Mouse (Mus musculus) embryonic stem cell, embryonic (primary cell): ENCODE results near the gene Cgas.
"Not testable (repeated sequence)": the region's sequence is repeated elsewhere in the genome, so short reads cannot be mapped to it uniquely, and the experiment has no call there.

Experiments used
- CTCF ChIA-PET, 4 experiments: fragments of 300-600 bp in 2 of 4; fragments of 350-600 bp in 2 of 4; sonication (Branson Sonifier 250); formaldehyde crosslinking; loops; one replicate each; lab custom pipeline; 2022; ENCODE audit warnings: inconsistent platforms in 2 of 4; lab: Charles Lee
- POLR2A ChIA-PET, 4 experiments: fragments of 300-600 bp in 2 of 4; fragments of 350-600 bp in 2 of 4; sonication (Branson Sonifier 250); formaldehyde crosslinking; loops; one replicate each; lab custom pipeline; 2022; ENCODE audit warnings: antibody characterized with exemption in 4 of 4, inconsistent platforms in 1 of 4; lab: Charles Lee

Cgas gene

DNA sequence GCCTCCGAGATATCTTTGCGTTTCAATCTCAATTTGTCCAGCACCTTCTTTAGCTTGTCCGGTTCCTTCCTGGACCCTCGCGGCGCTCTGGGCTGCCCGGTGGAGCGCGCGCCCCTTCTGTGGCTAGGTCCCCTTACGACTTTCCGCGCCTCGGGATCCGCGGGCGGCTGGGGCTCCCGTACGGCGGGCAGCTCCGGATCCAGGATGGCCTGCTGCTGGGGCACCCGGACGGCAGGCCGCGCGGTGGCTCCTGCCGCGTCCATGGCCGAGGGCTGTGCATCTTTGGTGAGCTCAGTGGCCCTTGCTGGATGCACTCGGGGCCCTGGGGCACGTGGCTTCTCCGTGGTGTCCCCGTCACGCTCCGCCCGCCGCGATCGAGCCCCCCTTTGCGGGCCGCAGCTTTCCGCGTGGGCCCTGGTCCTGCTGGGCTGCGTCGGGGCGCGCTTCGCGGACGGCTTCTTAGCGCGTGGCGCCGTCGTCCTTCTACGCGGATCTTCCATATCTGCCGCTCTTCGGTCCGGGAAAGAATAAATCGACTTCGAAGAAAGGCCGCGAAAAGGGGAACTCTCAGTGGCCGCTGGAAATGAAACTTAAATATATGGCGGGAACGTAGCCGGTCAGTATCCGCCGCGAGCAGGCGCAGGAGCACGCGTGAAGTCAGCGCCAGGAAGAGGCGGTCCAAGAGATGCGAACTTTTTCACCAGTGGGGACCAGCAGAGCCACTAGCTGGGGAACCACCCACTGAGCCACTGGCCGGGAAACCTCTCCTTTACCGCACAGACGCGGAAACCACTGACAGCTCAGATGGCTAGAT, at the start of gene Cgas:
Gene Cgas (minus strand): TSS at position 659 of the 814 bp plus-strand sequence.
- POLR2A ChIA-PET, result interaction anchor here in 3 of 4 experiments (0.5 to 3.2 kb wide), 52 partner anchors 8 to 251 kb away, joined by 3 to 31 read pairs (median 4); partner anchors contain the start of genes Dppa5a (in 2 of the 3), Ddx43 (in 1 of the 3), Eef1a1 (in 1 of the 3) and Ooep (in 1 of the 3)
- CTCF ChIA-PET, result interaction anchor here in 3 of 4 experiments (1.1 to 1.9 kb wide), 4 partner anchors 11 to 85 kb away, joined by 4 to 15 read pairs (median 4); no protein-coding TSS in a partner anchor

DNA sequence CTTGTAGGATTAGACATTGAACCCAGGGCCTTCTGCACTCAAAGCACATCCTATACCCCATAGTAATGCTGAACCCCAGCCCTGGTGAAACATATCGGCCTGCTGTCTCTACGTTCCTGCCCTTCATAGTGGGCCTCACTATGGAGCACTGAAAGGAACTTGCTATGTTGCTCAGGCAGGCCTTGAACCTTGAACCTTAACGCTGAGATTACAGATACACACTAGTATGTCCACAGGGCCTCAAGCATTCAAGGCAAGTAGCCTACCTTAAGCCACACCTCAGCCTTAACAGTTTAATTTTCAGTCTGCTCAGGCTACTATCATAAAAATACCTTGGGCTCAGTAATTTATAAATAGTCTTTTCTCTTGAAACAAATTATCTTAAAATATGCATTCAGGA, 49.2 kb upstream of the Cgas start:
- ChIA-PET CTCF (interaction anchor here in 1 of 4 experiments (0.5 to 0.9 kb wide), 2 partner anchors 11 to 33 kb away, joined by 3 read pairs; no protein-coding TSS in a partner anchor), POLR2A (interaction anchor here in 3 of 4 experiments (0.6 to 5.8 kb wide), 17 partner anchors 8 to 373 kb away, joined by 3 to 196 read pairs (median 4); partner anchors contain the start of genes Gm17324 (in 1 of the 3) and Mto1 (in 1 of the 3))

DNA sequence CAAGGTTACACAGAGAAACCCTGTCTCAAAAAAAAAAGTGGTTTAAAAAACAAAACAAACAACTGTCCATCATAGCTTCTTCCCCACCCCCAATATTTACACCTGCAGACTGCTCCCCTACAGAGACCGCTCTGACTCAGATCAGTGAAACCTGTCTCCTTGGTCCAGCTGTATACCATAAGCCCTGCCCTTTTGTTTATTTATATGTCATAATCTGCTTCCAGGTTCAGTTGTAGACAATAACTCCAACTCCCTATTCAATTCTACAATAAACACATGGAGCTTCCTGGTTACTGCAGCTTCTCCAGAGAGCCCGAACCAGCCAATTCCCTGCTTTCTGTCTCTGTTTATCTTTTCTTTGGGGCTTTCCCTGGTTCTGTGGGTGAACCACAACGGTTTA, 48.1 kb upstream of the Cgas start:
- POLR2A ChIA-PET, result interaction anchor here (1.0 to 7.4 kb wide), 10 partner anchors 9 to 29 kb away, joined by 3 to 196 read pairs (median 18); no protein-coding TSS in a partner anchor
- CTCF ChIA-PET, result no interaction called here

DNA sequence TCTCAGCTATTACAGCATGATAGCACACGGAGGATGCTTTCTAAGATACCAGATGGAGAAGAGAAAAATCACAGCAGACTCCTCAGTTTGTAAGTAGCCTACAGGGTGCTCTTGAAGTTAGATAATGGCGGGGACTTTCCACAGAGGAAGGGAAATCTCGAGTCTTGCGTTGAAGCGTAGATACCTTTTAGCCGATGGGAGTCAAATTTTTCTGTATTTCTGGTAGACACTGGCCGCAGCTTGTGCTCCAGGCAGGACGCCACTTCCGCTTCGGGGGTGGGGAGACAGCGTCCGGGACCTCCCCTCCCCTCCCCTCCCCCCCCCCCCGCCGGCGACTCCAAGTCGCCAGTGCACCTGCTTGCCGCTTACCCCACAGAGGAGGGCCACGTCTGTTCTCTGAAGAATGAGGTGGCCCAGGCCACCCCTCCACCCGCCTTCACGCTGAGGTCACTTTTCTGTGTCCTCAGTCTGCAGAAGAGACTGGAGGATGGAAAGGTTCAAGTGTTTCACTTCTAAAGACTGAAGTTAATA, 45.9 kb upstream of the Cgas start, which contains the start of gene Eef1a1:
Gene Eef1a1 (minus strand): TSS at position 262 of the 531 bp plus-strand sequence.
- POLR2A ChIA-PET, result interaction anchor here (0.6 to 27.8 kb wide), 27 partner anchors 8 to 297 kb away, joined by 3 to 1056 read pairs (median 5); partner anchors contain the start of gene Ooep (in 1 of the 4)
- CTCF ChIA-PET, result interaction anchor here in 1 of 4 experiments (1.8 kb wide), 1 partner anchor 59 kb away, joined by 4 read pairs; no protein-coding TSS in a partner anchor

DNA sequence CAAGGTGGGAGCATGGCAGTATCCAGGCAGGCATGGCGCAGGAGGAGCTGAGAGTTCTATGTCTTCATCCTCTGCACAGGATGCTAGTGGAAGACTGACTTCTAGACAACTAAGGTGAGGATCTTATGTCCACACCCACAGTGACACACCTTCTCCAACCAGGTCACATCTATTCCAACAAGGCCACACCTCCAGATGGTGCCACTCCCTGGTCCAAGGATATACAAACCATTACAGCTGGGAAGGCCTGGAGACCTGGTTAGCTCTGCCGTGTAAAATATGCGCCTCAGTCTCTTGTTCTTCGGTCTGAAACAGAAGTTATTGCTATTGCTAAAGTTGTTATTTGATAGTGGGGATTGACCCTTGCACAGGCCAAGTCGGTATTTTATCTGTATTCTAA, 45.0 kb upstream of the Cgas start:
- ChIA-PET POLR2A (interaction anchor here (0.8 to 27.8 kb wide), 21 partner anchors 7 to 296 kb away, joined by 3 to 1056 read pairs (median 6); partner anchors contain the start of genes Dppa5a (in 1 of the 4) and Ooep (in 1 of the 4)), CTCF (interaction anchor here in 1 of 4 experiments (1.8 kb wide), 1 partner anchor 60 kb away, joined by 4 read pairs; no protein-coding TSS in a partner anchor)

DNA sequence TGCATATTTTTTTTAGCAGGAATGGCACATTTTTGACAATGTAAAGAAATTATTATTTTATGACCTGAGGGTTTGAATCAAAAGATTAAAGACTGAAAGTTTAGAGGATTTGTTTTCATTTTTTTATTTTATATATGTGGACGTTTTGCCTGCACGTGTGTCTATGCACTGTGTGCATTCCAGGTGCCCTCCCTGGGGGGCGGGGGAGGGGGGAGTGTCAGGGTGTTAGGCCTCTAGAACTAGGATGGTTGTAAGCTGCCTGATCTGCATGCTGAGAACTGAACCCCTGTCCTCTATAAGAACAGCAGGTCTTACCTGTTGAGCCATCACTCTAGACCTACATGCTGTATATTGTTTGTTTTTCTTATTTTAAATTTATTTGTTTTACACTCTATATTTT, 41.6 kb upstream of the Cgas start:
- ChIA-PET POLR2A (interaction anchor here in 3 of 4 experiments (0.6 to 27.8 kb wide), 13 partner anchors 8 to 377 kb away, joined by 3 to 1056 read pairs (median 6); no protein-coding TSS in a partner anchor), CTCF (no interaction called here)

DNA sequence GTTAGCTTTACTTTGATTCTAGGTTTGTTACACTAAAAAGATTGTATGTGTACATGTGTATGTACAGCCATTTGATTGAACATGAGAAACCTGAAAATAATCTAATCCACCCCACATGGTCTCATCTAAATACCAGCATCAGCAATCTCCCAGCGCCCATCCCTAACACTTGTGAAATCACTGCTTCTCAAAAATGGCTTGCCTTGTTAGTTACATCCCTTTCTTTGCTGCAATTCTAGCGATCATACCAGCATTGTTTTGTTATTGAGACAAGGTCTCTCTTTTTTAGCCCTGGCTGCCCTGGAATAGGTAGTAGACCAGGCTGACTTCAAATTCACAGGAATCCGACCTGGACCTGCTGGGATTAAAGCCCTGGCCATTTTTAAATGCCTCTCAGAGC, 39.3 kb upstream of the Cgas start:
- POLR2A ChIA-PET, result interaction anchor here (0.5 to 27.8 kb wide), 109 partner anchors 7 to 1589 kb away, joined by 3 to 1056 read pairs (median 10); partner anchors contain the start of genes Dppa5a (in 3 of the 4), Cgas (in 2 of the 4), Eef1a1 (in 2 of the 4) and Gm17324 (in 2 of the 4)
- CTCF ChIA-PET, result interaction anchor here in 3 of 4 experiments (0.6 to 1.9 kb wide), 8 partner anchors 12 to 76 kb away, joined by 3 to 10 read pairs (median 5); no protein-coding TSS in a partner anchor

DNA sequence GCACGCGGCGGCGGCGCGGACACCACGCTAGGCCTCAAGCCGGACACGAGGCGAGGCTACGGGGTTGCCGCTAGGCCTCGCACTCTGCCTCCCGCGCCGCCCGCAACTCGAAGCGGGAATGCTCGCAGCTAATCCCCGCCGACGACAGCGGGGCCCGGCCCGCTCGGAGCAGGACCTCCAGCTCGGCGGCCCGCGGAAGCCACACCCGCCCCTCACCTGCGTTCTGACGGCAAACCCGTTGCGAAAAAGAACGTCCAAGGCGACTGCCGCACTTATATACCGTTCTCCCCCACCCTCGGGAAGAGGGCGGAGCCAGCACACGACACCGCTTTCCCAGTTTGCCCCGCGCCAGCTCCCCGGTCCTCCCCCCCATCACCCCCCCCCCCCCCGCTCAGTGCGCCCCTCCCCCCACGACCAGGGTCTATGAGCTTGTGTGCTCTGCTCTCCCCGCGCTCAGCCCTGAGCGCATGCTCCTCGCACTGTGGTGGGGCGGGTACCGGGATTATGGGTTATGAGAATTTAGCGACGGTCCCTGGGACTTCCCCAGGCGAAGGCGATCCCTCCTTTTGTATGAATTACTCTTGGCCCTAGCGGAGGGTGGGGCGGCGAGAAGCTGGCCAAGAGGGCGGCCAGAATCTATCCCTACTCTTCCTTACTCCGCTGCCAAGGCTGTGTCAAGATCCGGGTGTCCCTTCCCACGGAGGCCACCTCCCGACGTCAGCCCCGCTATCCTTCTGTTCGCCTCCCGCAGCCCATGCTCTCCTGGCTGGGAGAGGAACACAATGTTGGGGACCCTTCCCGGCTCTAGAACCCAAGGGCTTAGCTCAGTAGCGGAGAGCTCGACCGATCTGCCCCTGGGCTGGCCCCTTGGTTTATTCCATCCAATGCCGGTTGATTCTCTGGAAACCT, 38.6 kb upstream of the Cgas start:
- ChIA-PET POLR2A (interaction anchor here (0.5 to 27.8 kb wide), 166 partner anchors 8 to 1590 kb away, joined by 3 to 1056 read pairs (median 6); partner anchors contain the start of genes Cgas (in 3 of the 4), Ddx43 (in 3 of the 4), Dppa5a (in 3 of the 4) and Gm17324 (in 3 of the 4)), CTCF (interaction anchor here (0.6 to 1.9 kb wide), 12 partner anchors 12 to 148 kb away, joined by 3 to 10 read pairs (median 4); no protein-coding TSS in a partner anchor)

DNA sequence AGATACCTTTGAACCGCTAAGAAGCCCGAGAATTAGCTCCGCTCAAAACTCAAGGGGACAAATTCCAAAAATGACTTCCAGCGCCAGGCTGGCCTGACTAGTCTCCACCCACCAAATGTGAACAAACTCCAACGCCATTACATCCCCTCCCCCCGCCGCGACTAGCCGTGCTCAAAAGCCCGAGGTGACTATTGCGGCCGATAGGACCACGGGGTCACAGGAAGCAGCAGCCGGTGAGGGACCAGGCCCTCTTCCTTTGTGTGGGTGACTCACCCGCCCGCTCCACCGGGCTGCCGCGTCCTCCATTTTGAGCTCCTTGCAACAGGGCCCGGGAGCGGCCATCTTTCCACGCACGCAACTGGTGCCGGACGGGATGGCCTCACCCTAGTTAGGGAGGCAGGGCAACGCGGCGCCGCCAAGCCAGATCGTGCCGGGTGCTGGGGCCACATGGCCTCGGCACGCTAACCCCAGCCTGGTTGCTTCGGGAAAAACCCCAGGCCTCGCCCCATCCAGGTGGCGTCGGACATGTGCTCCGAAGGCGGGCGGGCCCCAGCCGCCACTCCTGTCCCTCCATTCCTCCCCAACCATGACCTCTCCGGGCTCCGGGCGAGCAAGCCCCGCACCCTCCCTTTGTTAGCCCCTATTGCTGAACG, 37.8 kb upstream of the Cgas start:
- ChIA-PET POLR2A (interaction anchor here (0.6 to 27.8 kb wide), 141 partner anchors 7 to 1279 kb away, joined by 3 to 1056 read pairs (median 8); partner anchors contain the start of genes Cgas (in 3 of the 4), Ddx43 (in 3 of the 4), Dppa5a (in 3 of the 4) and Eef1a1 (in 3 of the 4)), CTCF (interaction anchor here (0.6 to 1.9 kb wide), 8 partner anchors 13 to 149 kb away, joined by 3 to 10 read pairs (median 6); no protein-coding TSS in a partner anchor)

DNA sequence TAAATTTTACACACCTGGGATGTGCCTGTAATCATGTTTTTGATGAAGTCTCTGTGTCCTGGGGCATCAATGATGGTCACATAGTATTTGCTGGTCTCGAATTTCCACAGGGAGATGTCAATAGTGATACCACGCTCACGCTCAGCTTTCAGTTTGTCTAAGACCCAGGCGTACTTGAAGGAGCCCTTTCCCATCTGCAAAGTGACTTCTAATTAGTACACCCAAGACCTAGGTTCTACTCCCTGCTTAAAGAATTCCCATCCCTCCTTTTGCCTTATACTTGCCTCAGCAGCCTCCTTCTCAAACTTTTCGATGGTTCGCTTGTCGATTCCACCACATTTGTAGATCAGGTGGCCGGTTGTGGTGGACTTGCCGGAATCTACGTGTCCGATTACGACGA, 37.2 kb upstream of the Cgas start:
- POLR2A ChIA-PET, result interaction anchor here (0.6 to 27.8 kb wide), 86 partner anchors 8 to 459 kb away, joined by 3 to 1056 read pairs (median 15); partner anchors contain the start of genes Cgas (in 3 of the 4), Dppa5a (in 3 of the 4), Eef1a1 (in 3 of the 4) and Gm17324 (in 3 of the 4)
- CTCF ChIA-PET, result not testable (repeated sequence)

DNA sequence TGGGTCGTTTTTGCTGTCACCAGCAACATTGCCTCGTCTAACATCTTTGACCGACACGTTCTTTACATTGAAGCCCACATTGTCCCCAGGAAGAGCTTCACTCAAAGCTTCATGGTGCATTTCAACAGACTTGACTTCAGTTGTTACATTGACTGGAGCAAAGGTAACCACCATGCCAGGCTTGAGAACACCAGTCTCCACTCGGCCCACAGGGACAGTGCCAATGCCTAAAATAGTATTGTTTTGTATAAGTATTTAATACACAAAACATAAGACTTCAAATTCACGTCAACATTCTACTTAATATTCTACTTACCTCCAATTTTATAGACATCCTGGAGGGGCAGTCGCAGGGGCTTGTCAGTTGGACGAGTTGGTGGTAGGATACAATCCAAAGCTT, 36.3 kb upstream of the Cgas start:
- POLR2A ChIA-PET, result interaction anchor here (0.6 to 27.8 kb wide), 33 partner anchors 9 to 158 kb away, joined by 3 to 1056 read pairs (median 29); partner anchors contain the start of genes Dppa5a (in 3 of the 4), Eef1a1 (in 2 of the 4) and Cgas (in 1 of the 4)
- CTCF ChIA-PET, result not testable (repeated sequence)

DNA sequence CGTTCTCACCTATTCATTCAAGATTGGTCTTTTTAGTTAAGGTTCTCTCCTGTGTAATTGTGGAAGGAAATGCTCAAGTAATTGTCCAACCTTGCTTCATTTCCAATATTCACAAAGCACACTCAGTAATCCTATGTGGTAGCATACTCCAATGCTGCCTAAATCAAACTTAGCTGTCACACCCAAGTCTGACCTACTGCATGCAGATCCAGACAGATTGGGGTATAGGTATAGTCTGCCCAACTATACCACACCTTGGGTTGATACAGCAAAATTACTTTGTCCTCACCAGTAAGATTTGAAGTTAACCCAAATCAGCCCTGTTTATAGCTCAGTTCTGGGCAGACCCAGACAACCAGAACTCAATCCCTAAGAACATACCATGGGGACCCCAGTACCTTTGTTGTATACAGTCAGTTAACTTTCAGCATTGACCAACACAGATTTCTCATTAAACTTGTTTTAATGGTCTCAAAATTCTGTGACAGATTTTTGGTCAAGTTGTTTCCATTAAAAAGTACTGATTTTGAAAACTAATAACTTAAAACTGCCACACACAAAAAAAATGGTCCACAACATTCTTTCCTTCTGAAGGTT, 35.1 kb upstream of the Cgas start:
- POLR2A ChIA-PET, result interaction anchor here (0.6 to 27.8 kb wide), 42 partner anchors 9 to 405 kb away, joined by 3 to 1056 read pairs (median 6); partner anchors contain the start of genes Dppa5a (in 3 of the 4), Cgas (in 2 of the 4), Eef1a1 (in 2 of the 4) and Ooep (in 1 of the 4)
- CTCF ChIA-PET, result not testable (repeated sequence)

DNA sequence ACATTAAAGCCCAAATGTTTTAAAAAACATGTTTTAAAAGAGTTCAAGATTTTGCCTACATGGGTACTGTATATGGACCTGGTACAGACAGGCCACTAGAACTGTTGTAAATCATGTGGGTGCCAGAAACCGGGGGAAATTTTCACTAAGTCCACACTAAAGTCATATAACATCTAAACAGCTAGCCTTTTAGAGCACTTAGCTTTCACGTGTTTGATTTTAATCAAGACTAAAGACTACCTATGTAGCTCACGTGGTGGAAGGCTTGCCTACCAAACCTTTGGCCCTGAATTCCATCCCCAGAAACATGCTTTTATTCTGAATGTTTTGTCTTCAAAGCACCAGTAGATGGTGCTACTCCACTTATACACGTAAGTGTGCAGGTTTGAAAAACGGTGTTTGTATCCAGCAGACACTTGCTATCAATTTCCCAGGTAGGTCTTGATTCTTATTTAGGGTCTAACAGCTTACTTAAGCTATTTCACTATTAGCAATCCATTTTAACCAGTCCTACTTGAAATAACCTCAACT, 34.0 kb upstream of the Cgas start:
- ChIA-PET CTCF (interaction anchor here in 2 of 4 experiments (0.6 to 1.4 kb wide), 2 partner anchors 41 to 66 kb away, joined by 3 to 5 read pairs; no protein-coding TSS in a partner anchor), POLR2A (interaction anchor here (0.7 to 27.8 kb wide), 45 partner anchors 9 to 301 kb away, joined by 3 to 1056 read pairs (median 6); partner anchors contain the start of genes Cgas (in 3 of the 4), Dppa5a (in 3 of the 4), Eef1a1 (in 2 of the 4) and Gm17324 (in 1 of the 4))

DNA sequence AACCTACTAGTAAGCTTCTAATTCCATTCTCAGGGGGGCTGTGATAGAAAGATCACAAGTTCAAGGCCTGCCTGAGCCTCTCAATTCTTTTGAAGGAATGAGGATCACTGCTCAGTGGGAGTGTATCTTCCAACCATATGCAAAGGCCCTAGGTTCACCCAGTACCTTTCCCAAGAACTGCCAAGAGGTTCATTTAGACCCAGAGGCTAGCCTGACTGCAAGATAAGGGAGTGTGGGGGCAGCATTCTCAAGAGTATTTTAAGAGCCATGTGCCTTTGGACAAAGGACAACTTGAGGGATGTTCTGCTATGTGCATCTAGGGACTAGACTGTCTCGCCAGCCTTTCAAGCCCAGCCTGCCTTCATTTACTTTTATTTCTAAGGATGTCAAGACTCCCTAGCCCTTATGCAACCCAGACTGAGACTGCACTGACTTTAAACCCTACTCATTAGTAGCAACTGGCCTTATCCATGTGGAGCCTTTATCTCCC, 33.5 kb upstream of the Cgas start:
- POLR2A ChIA-PET, result interaction anchor here (0.7 to 27.8 kb wide), 54 partner anchors 8 to 300 kb away, joined by 3 to 1056 read pairs (median 6); partner anchors contain the start of genes Dppa5a (in 3 of the 4), Eef1a1 (in 2 of the 4), Gm17324 (in 2 of the 4) and Mto1 (in 2 of the 4)
- CTCF ChIA-PET, result interaction anchor here in 2 of 4 experiments (0.6 to 1.4 kb wide), 2 partner anchors 41 to 67 kb away, joined by 3 to 5 read pairs; no protein-coding TSS in a partner anchor
